Mouse (Mus musculus) NIH3T3 (cell line): Measurements from ENCODE around the gene Zfp3.

Experiments used
- DNase-seq: peaks from one replicate; pipeline ENCODE4 v3.0.0-alpha.2; 2012; ENCODE audit warnings: low read depth

Gene Zfp3

GRCm38 (mm10) chr11:70806697-70807096 lies 42.7 kb downstream of the Zfp3 start:
- DNase-seq: no peak

DNA sequence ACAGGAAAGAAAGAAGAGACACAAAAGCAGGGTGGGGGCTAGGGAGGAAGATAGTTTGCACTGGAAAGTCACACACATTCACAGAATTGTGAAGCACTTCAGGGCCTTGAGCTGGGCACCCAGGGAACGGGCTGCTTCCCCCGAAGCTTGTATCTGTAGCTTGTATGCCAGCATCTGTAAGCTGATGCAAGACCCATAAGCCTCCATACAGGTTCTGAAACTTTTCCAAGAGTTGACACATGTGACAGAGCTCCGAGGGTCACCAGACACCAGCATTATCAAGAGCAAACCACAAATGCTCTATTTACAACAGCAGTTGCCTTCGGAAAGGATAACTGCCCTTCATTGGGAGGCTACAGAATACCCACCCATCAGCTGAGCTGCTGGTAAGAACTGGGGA lies 43.6 kb downstream of the Zfp3 start:
- no peak for DNase-seq

DNA sequence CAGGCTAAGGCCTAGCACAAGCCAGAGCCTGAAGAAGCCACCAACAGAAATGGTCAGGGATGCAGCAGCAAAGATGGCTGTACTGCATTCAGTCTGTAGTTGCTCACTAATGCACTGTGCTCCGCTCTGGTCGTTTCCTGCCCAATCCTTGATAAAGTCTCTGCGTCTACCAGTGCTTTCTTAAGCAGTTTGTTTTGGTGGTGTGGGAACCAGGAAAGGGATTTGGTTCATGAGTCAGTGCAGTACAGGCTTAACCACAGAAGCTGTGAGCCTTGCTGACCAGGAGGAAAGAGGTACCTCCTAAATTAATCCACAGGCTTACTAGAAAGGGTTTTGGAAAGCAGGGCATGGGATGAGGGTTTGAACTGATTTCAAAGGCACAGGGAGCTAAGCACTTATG lies 44.1 kb downstream of the Zfp3 start:
- no peak for DNase-seq

GRCm38 (mm10) chr11:70809011-70809410 lies 45.0 kb downstream of the Zfp3 start:
- no peak for DNase-seq

DNA sequence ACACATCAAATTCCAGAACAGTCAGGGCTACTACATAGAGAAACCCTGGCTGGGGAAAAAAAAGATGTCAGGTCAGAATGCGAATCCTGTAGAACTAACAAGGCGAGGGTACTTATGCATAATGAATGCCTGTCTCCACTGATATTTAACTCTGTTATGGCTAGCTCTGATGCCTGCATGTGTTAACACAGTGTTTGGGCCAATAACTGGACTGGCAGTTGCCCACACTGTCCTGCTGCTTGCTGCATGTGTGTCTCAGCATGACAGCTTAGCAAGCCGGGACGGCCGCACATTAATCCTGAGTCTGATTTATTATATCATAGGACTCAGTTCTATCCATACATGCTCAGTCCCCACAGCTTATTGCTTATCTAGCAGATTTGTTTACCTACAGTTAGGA lies 47.0 kb downstream of the Zfp3 start:
- no peak for DNase-seq

DNA sequence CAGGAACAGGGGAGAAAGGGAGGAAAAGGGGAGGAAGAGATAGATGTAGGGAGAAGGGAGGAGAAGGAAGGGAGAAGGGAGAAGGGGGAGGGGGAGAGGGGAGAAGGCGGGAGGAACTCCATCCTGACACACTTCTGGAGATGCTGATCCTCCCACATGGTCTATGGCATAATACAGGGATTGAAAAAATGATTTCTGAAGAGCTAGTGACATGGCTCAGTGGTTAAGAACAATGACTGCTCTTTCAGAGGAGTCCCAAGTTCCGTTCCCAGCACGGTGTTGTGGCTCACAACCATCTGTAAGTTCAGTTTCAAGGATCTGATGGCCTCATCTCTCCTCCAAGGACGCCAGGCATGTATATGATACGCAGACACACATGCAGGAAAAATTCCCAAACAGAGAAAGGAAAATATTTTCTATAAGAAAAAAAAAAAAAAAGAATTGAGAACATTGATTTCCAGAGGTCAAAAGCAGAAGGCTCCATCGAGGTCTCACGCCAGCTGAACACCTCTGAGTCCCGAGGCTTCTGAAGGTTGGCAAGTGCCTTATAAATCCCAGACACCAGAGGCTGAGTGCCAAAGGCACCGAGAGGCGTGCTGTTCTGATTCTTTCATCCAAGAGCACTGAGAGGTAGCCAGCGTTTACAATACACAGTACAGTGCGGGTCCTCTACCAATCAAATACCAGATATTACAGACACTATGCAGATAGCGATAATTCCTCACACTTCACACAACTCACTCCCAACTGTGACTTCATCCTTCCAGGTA lies 47.6 kb downstream of the Zfp3 start:
- no peak for DNase-seq

GRCm38 (mm10) chr11:70812365-70812764 lies 48.4 kb downstream of the Zfp3 start, which contains the start of gene Scimp:
Gene Scimp, minus strand, starts transcription at chr11:70812586.
- DNase-seq: no peak

GRCm38 (mm10) chr11:70815071-70815470 lies 51.1 kb downstream of the Zfp3 start:
- no peak for DNase-seq

- DNase-seq: peak; percentile 83
Measured at GRCm38 (mm10) chr11:70815498-70816078, 51.6 kb downstream of the Zfp3 start.

- no peak for DNase-seq
Measured at GRCm38 (mm10) chr11:70816770-70817169, 52.8 kb downstream of the Zfp3 start.

DNA sequence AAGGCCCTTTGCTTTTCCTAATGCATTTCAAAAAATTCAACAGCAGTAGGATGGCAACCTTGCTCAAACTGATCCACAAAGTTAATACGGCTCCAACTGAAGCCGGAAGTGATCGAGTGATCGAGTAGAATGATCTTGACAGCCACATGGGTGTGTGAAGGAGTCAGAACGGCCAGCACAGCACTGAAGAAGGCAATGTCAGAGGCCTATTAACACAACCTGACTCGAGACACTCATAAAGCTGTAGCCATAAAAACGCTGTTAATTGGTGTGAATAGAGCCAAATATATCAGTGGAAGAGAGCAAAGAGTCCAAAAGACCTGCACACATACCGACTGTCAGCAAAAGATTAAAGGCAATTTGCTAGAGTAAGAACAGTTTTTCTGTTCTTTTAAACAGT lies 56.1 kb downstream of the Zfp3 start:
- no peak for DNase-seq

GRCm38 (mm10) chr11:70821728-70822591 lies 58.0 kb downstream of the Zfp3 start:
- no peak for DNase-seq
